Mouse (Mus musculus): ENCODE measurements at regions not wholly inside any gene's neighbourhood (a gene's known extent, or its start where the extent isn't known, plus 50 kb on each side); places are given as distances from the start of the nearest gene placed in this dataset.

GRCm38 (mm10) chr7:123589099-123589498 is 88.8 kb upstream of the Zkscan2 start:
- in situ Hi-C loops (cut with MboI, MseI) = loop anchor here (5.0 kb wide), 1 partner anchor 88 kb away; no protein-coding TSS in a partner anchor

GRCm38 (mm10) chr7:123573721-123574120 is 73.5 kb upstream of the Zkscan2 start:
- in situ Hi-C loops (cut with MboI, MseI) = no loop called here

GRCm38 (mm10) chr7:123572376-123572990 is 72.2 kb upstream of the Zkscan2 start:
- in situ Hi-C loops (cut with MboI, MseI) = no loop called here

GRCm38 (mm10) chr7:123566264-123566663 is 66.0 kb upstream of the Zkscan2 start:
- in situ Hi-C loops (cut with MboI, MseI) = no loop called here

GRCm38 (mm10) chr7:123559544-123559943 is 59.3 kb upstream of the Zkscan2 start:
- in situ Hi-C loops (cut with MboI, MseI) = no loop called here
